Mouse (Mus musculus): Measurements from ENCODE around the gene Sh3pxd2a. TPM values are rescaled to one million over a fixed set of nuclear protein-coding genes. Genes with fewer than 3 reads are reported as not detected.

The Sh3pxd2a gene
- polyA plus RNA-seq, 1 experiment = 15.5 TPM

GRCm38 (mm10) chr19:47313387-47314075 lies 150.7 kb downstream of the Sh3pxd2a start:
- peak overlapping the region; percentile 4; the same call in 1 of the 2 replicates for H3K27ac ChIP-seq (ENCODE audit: insufficient read depth, low read depth, low read length)
- H3K4me3 ChIP-seq (ENCODE audit: insufficient read depth, low read depth, low read length) = peak overlapping the region; percentile 42
- 30% methylated on average over 11 of the region's 11 CpGs for WGBS
- TF ChIP-seq POLR2A (IDR thresholded peaks at IDR 0.05; ENCODE audit: low read depth, low read length) (no peak), CTCF (conservative IDR thresholded peaks at IDR 0.05; ENCODE audit: insufficient read depth, insufficient read length, low read depth, low read length) (no peak)
- no peak for DNase-seq
- no peaks in the 10 kb centered on the region for H3K27me3 ChIP-seq (replicated peaks; ENCODE audit: control insufficient read depth, insufficient read depth, low read length)
- no peaks in the 10 kb centered on the region for H3K4me1 ChIP-seq (ENCODE audit: control insufficient read depth, insufficient read depth, low read length)
- H3K36me3 ChIP-seq (ENCODE audit: control insufficient read depth, insufficient read depth, low read length) = no peaks in the 10 kb centered on the region

- WGBS = 76% methylated on average over 4 of the region's 4 CpGs
- Histone ChIP-seq H3K27ac (ENCODE audit: insufficient read depth, low read depth, low read length) (no peak overlapping the region), H3K4me3 (ENCODE audit: insufficient read depth, low read depth, low read length) (no peak overlapping the region), H3K27me3 (replicated peaks; ENCODE audit: control insufficient read depth, insufficient read depth, low read length) (no peaks in the 10 kb centered on the region), H3K4me1 (ENCODE audit: control insufficient read depth, insufficient read depth, low read length) (no peaks in the 10 kb centered on the region), H3K36me3 (ENCODE audit: control insufficient read depth, insufficient read depth, low read length) (no peaks in the 10 kb centered on the region)
- no peak for DNase-seq
- TF ChIP-seq CTCF (conservative IDR thresholded peaks at IDR 0.05; ENCODE audit: insufficient read depth, insufficient read length, low read depth, low read length) = no peak
- no peak for TF ChIP-seq POLR2A (IDR thresholded peaks at IDR 0.05; ENCODE audit: low read depth, low read length)
Observed at GRCm38 (mm10) chr19:47311162-47311561, 153.0 kb downstream of the Sh3pxd2a start.

GRCm38 (mm10) chr19:47309824-47310223 lies 154.4 kb downstream of the Sh3pxd2a start:
- DNase-seq = no peak
- no peaks in the 10 kb centered on the region for H3K36me3 ChIP-seq (ENCODE audit: control insufficient read depth, insufficient read depth, low read length)
- H3K4me1 ChIP-seq (ENCODE audit: control insufficient read depth, insufficient read depth, low read length) = no peaks in the 10 kb centered on the region
- H3K27ac ChIP-seq (ENCODE audit: insufficient read depth, low read depth, low read length) = no peak overlapping the region
- no peak overlapping the region for H3K4me3 ChIP-seq (ENCODE audit: insufficient read depth, low read depth, low read length)
- H3K27me3 ChIP-seq (replicated peaks; ENCODE audit: control insufficient read depth, insufficient read depth, low read length) = no peaks in the 10 kb centered on the region
- WGBS = 90% methylated on average over 12 of the region's 12 CpGs
- TF ChIP-seq CTCF (conservative IDR thresholded peaks at IDR 0.05; ENCODE audit: insufficient read depth, insufficient read length, low read depth, low read length) (no peak), POLR2A (IDR thresholded peaks at IDR 0.05; ENCODE audit: low read depth, low read length) (no peak)

GRCm38 (mm10) chr19:47306917-47307315 lies 157.3 kb downstream of the Sh3pxd2a start:
- H3K4me3 ChIP-seq (ENCODE audit: insufficient read depth, low read depth, low read length) = no peak overlapping the region
- no peaks in the 10 kb centered on the region for H3K27me3 ChIP-seq (replicated peaks; ENCODE audit: control insufficient read depth, insufficient read depth, low read length)
- TF ChIP-seq POLR2A (IDR thresholded peaks at IDR 0.05; ENCODE audit: low read depth, low read length) (no peak), CTCF (conservative IDR thresholded peaks at IDR 0.05; ENCODE audit: insufficient read depth, insufficient read length, low read depth, low read length) (no peak)
- no peak for DNase-seq
- H3K27ac ChIP-seq (ENCODE audit: insufficient read depth, low read depth, low read length) = no peak overlapping the region
- 70% methylated on average over 8 of the region's 8 CpGs for WGBS
- no peaks in the 10 kb centered on the region for H3K36me3 ChIP-seq (ENCODE audit: control insufficient read depth, insufficient read depth, low read length)
- peaks cover 16% of the 10 kb centered on the region for H3K4me1 ChIP-seq (ENCODE audit: control insufficient read depth, insufficient read depth, low read length)

- DNase-seq = peak; percentile 59
- no peaks in the 10 kb centered on the region for H3K36me3 ChIP-seq (ENCODE audit: control insufficient read depth, insufficient read depth, low read length)
- H3K4me1 ChIP-seq (ENCODE audit: control insufficient read depth, insufficient read depth, low read length) = peaks cover 17% of the 10 kb centered on the region
- TF ChIP-seq CTCF (conservative IDR thresholded peaks at IDR 0.05; ENCODE audit: insufficient read depth, insufficient read length, low read depth, low read length) (no peak), POLR2A (IDR thresholded peaks at IDR 0.05; ENCODE audit: low read depth, low read length) (no peak)
- no peaks in the 10 kb centered on the region for H3K27me3 ChIP-seq (replicated peaks; ENCODE audit: control insufficient read depth, insufficient read depth, low read length)
- H3K4me3 ChIP-seq (ENCODE audit: insufficient read depth, low read depth, low read length) = no peak overlapping the region
- WGBS = 74% methylated on average over 14 of the region's 14 CpGs
- H3K27ac ChIP-seq (ENCODE audit: insufficient read depth, low read depth, low read length) = no peak overlapping the region
Observed at GRCm38 (mm10) chr19:47306128-47306916, 157.9 kb downstream of the Sh3pxd2a start.

GRCm38 (mm10) chr19:47305401-47305800 lies 158.8 kb downstream of the Sh3pxd2a start:
- H3K4me3 ChIP-seq (ENCODE audit: insufficient read depth, low read depth, low read length) = no peak overlapping the region
- H3K27ac ChIP-seq (ENCODE audit: insufficient read depth, low read depth, low read length) = no peak overlapping the region
- H3K27me3 ChIP-seq (replicated peaks; ENCODE audit: control insufficient read depth, insufficient read depth, low read length) = no peaks in the 10 kb centered on the region
- peaks cover 17% of the 10 kb centered on the region for H3K4me1 ChIP-seq (ENCODE audit: control insufficient read depth, insufficient read depth, low read length)
- H3K36me3 ChIP-seq (ENCODE audit: control insufficient read depth, insufficient read depth, low read length) = no peaks in the 10 kb centered on the region
- WGBS = 79% methylated on average over 10 of the region's 10 CpGs
- no peak for DNase-seq
- TF ChIP-seq CTCF (conservative IDR thresholded peaks at IDR 0.05; ENCODE audit: insufficient read depth, insufficient read length, low read depth, low read length) (no peak), POLR2A (IDR thresholded peaks at IDR 0.05; ENCODE audit: low read depth, low read length) (no peak)

- Histone ChIP-seq H3K4me3 (ENCODE audit: insufficient read depth, low read depth, low read length) (no peak overlapping the region), H3K27me3 (replicated peaks; ENCODE audit: control insufficient read depth, insufficient read depth, low read length) (no peaks in the 10 kb centered on the region), H3K4me1 (ENCODE audit: control insufficient read depth, insufficient read depth, low read length) (peaks cover 17% of the 10 kb centered on the region), H3K36me3 (ENCODE audit: control insufficient read depth, insufficient read depth, low read length) (no peaks in the 10 kb centered on the region), H3K27ac (ENCODE audit: insufficient read depth, low read depth, low read length) (no peak overlapping the region)
- DNase-seq = no peak
- 80% methylated on average over 5 of the region's 5 CpGs for WGBS
- TF ChIP-seq POLR2A (IDR thresholded peaks at IDR 0.05; ENCODE audit: low read depth, low read length) (no peak), CTCF (conservative IDR thresholded peaks at IDR 0.05; ENCODE audit: insufficient read depth, insufficient read length, low read depth, low read length) (no peak)
Observed at GRCm38 (mm10) chr19:47304170-47304745, 159.9 kb downstream of the Sh3pxd2a start.
